Mouse (Mus musculus) neural tube, embryonic 11.5 days (tissue): ENCODE data around the gene F3. TPM values are rescaled to one million over a fixed set of nuclear protein-coding genes. Genes with fewer than 3 reads are reported as not detected.
"Not testable (repeated sequence)": the region's sequence is repeated elsewhere in the genome, so short reads cannot be mapped to it uniquely, and the experiment has no call there.

Source experiments
- ATAC-seq: fragments of 200-750 bp; cut with Nextera tagmentation; 2 replicates; pipeline ENCODE4 v1.8.0; 2017; ENCODE audit warnings: moderate number of reproducible peaks, mild to moderate bottlenecking, moderate TSS enrichment, moderate library complexity; ENCODE audit not compliant: insufficient read depth, low FRiP score, low TSS enrichment
- DNase-seq: peaks from one replicate; pipeline ENCODE4 v3.0.0-alpha.2; 2015; ENCODE audit warnings: low spot score
- H3K27ac ChIP-seq: fragments of 300-500 bp; sonication (generic); 2 replicates; pipeline ENCODE4 v1.5.1; 2014; ENCODE audit warnings: low read depth, mild to moderate bottlenecking, low read length
- H3K27me3 ChIP-seq: fragments of 300-500 bp; sonication (generic); 2 replicates; pipeline ENCODE4 v1.6.1; 2014; ENCODE audit warnings: mild to moderate bottlenecking, low read length, mixed read lengths; ENCODE audit not compliant: control insufficient read depth, insufficient read depth
- H3K36me3 ChIP-seq: fragments of 300-500 bp; sonication (generic); 2 replicates; pipeline ENCODE4 v1.6.1; 2014; ENCODE audit warnings: mild to moderate bottlenecking, low read length, moderate library complexity, mixed read lengths; ENCODE audit not compliant: control insufficient read depth, insufficient read depth
- H3K4me1 ChIP-seq: fragments of 300-500 bp; sonication (generic); 2 replicates; pipeline ENCODE4 v1.6.1; 2014; ENCODE audit warnings: low read length, mixed read lengths; ENCODE audit not compliant: control insufficient read depth, insufficient read depth
- H3K4me2 ChIP-seq: fragments of 300-500 bp; sonication (generic); 2 replicates; pipeline ENCODE4 v1.6.1; 2014; ENCODE audit warnings: low read depth, mild to moderate bottlenecking, moderate library complexity
- H3K4me3 ChIP-seq: fragments of 300-500 bp; sonication (generic); 2 replicates; pipeline ENCODE4 v1.5.1; 2014; ENCODE audit warnings: low read depth, low read length
- H3K9ac ChIP-seq: fragments of 300-500 bp; sonication (generic); 2 replicates; pipeline ENCODE4 v1.6.1; 2014; ENCODE audit warnings: mild to moderate bottlenecking, low read length
- H3K9me3 ChIP-seq: fragments of 300-500 bp; sonication (generic); 2 replicates; pipeline ENCODE4 v1.6.1; 2016; ENCODE audit warnings: low read length; ENCODE audit not compliant: control insufficient read depth
- whole genome bisulfite sequencing: fragments of 180-500 bp; shearing (Covaris S2); extraction: QIAGEN DNeasy Blood & Tissue Kit; methylation state at CpG from one replicate; pipeline ENCODE4 v1.1.7; 2014; 5-methylcytosine and 5-hydroxymethylcytosine counted together
- polyA plus RNA-seq: library from polyadenylated mRNA; unstranded; fragments of >200 nt; fragmentation: Nextera tagmentation; extraction: Ambion mirVana; gene quantifications from 2 replicates; pipeline ENCODE4 v1.2.1, GENCODE M21; 2014

F3 gene
- polyA plus RNA-seq, 1 experiment from 2014 or later = 8.2 TPM

DNA sequence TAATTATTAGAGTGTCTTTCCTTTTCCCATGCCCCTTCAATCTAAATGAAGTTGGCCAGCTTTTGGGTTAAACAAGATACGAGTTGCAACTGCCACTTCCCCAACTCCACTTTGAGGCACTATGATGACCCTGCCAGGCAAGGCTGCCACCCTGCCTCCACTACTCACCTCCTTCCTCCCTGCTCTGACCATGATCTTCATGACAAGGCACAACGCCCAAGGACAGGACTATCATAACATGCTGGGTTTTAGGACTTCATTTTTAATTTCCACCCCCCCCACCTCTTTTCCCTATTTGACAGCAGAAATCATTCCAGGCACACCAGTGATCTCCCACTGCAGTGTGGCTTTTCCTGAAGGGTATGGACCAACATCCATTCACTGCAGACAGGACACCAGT lies 14.6 kb downstream of the F3 start:
- ATAC-seq (no peak), DNase-seq (no peak)
- H3K4me3 ChIP-seq = no peak overlapping the region
- no peak overlapping the region for H3K4me2 ChIP-seq
- H3K27ac ChIP-seq = no peak overlapping the region
- no peaks in the 10 kb centered on the region for H3K27me3 ChIP-seq
- no peak overlapping the region for H3K9ac ChIP-seq
- no peaks in the 10 kb centered on the region for H3K9me3 ChIP-seq
- 80% methylated on average over 2 of the region's 2 CpGs for WGBS
- H3K4me1 ChIP-seq = peaks cover 3% of the 10 kb centered on the region; the same call in 1 of the 2 replicates
- 0 out of 2 replicates have a peak, but pooled peaks cover 2% of the 10 kb centered on the region for H3K36me3 ChIP-seq

- DNase-seq = no peak
- 74% methylated on average over 9 of the region's 9 CpGs for WGBS
- H3K27me3 ChIP-seq = no peaks in the 10 kb centered on the region
Observed at GRCm38 (mm10) chr3:121738742-121739342, 15.5 kb downstream of the F3 start.

GRCm38 (mm10) chr3:121739489-121740213 lies 16.3 kb downstream of the F3 start:
- Histone ChIP-seq H3K9me3 (no peaks in the 10 kb centered on the region), H3K27me3 (no peaks in the 10 kb centered on the region), H3K4me3 (no peak overlapping the region), H3K27ac (no peak overlapping the region), H3K4me2 (no peak overlapping the region), H3K4me1 (peaks cover 3% of the 10 kb centered on the region; the same call in 1 of the 2 replicates), H3K36me3 (no peaks in the 10 kb centered on the region), H3K9ac (no peak overlapping the region)
- ATAC-seq (no peak), DNase-seq (no peak)
- 70% methylated on average over 17 of the region's 17 CpGs for WGBS

More at GRCm38 (mm10) chr3:121738742-121739342, 15.5 kb downstream of the F3 start:
- H3K4me3 ChIP-seq = no peak overlapping the region
- no peak overlapping the region for H3K27ac ChIP-seq
- peaks cover 3% of the 10 kb centered on the region; the same call in 1 of the 2 replicates for H3K4me1 ChIP-seq
- no peak for ATAC-seq
- no peak overlapping the region for H3K4me2 ChIP-seq
- H3K9me3 ChIP-seq = no peaks in the 10 kb centered on the region
- H3K9ac ChIP-seq = no peak overlapping the region
- H3K36me3 ChIP-seq = 0 out of 2 replicates have a peak, but pooled peaks cover 2% of the 10 kb centered on the region

- H3K4me2 ChIP-seq, H3K36me3 ChIP-seq, H3K4me1 ChIP-seq, ATAC-seq, H3K4me3 ChIP-seq, H3K27me3 ChIP-seq, H3K27ac ChIP-seq, DNase-seq, H3K9me3 ChIP-seq, H3K9ac ChIP-seq: not testable (repeated sequence)
- WGBS = 96% methylated on average over 4 of the region's 4 CpGs
Observed at GRCm38 (mm10) chr3:121741186-121741848, 18.0 kb downstream of the F3 start.

- H3K4me2 ChIP-seq, H3K4me3 ChIP-seq, ATAC-seq, H3K27ac ChIP-seq, H3K27me3 ChIP-seq, H3K4me1 ChIP-seq, H3K9ac ChIP-seq, H3K36me3 ChIP-seq, DNase-seq, H3K9me3 ChIP-seq: not testable (repeated sequence)
- 89% methylated on average over 10 of the region's 10 CpGs for WGBS
Observed at GRCm38 (mm10) chr3:121754319-121755090, 31.2 kb downstream of the F3 start.

GRCm38 (mm10) chr3:121755152-121755551 lies 31.8 kb downstream of the F3 start:
- no peak overlapping the region for H3K4me3 ChIP-seq
- no peak for DNase-seq
- H3K9me3 ChIP-seq = no peaks in the 10 kb centered on the region
- no peaks in the 10 kb centered on the region for H3K4me1 ChIP-seq
- no peak overlapping the region for H3K4me2 ChIP-seq
- WGBS = 50% methylated on average over 3 of the region's 3 CpGs
- no peak overlapping the region for H3K27ac ChIP-seq
- no peaks in the 10 kb centered on the region for H3K36me3 ChIP-seq
- H3K9ac ChIP-seq = no peak overlapping the region
- no peaks in the 10 kb centered on the region for H3K27me3 ChIP-seq
- no peak for ATAC-seq

DNA sequence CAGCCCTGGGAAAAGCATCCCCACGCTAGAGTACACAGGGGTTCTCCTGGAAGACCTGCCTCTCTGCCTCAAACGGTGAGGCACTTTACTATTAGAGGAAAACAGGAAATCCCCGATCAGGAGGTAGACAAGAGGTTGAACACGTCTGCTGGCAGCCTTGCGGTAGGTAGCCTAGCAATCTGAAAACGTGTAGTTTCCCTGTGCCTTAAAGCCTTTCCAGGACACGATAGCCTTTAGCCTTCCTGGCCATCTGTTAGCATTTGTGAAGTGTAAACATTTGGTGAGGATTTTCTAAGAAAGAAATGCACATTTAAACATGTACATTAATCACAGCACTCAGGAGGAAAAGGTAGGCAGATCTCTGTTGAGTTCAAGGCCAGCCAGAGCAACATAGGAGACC lies 35.0 kb downstream of the F3 start:
- no peaks in the 10 kb centered on the region for H3K36me3 ChIP-seq
- H3K4me1 ChIP-seq = no peaks in the 10 kb centered on the region
- ATAC-seq (no peak), DNase-seq (no peak)
- H3K9ac ChIP-seq = no peak overlapping the region
- H3K9me3 ChIP-seq = no peaks in the 10 kb centered on the region
- no peak overlapping the region for H3K27ac ChIP-seq
- WGBS = 76% methylated on average over 7 of the region's 7 CpGs
- H3K4me3 ChIP-seq = no peak overlapping the region
- no peaks in the 10 kb centered on the region for H3K27me3 ChIP-seq
- no peak overlapping the region for H3K4me2 ChIP-seq

- DNase-seq (no peak), ATAC-seq (no peak)
- H3K4me2 ChIP-seq = no peak overlapping the region
Observed at GRCm38 (mm10) chr3:121762056-121762852, 38.9 kb downstream of the F3 start.

More at GRCm38 (mm10) chr3:121762056-121762852, 38.9 kb downstream of the F3 start:
- Histone ChIP-seq H3K9me3 (no peaks in the 10 kb centered on the region), H3K9ac (no peak overlapping the region), H3K4me3 (no peak overlapping the region), H3K27me3 (no peaks in the 10 kb centered on the region), H3K36me3 (0 out of 2 replicates have a peak, but pooled peaks cover 2% of the 10 kb centered on the region), H3K4me1 (no peaks in the 10 kb centered on the region), H3K27ac (no peak overlapping the region)
- WGBS = 65% methylated on average over 4 of the region's 4 CpGs
